Comparison of ENCODE assay signal across 16 mouse cellular contexts in the genomic region with DNA sequence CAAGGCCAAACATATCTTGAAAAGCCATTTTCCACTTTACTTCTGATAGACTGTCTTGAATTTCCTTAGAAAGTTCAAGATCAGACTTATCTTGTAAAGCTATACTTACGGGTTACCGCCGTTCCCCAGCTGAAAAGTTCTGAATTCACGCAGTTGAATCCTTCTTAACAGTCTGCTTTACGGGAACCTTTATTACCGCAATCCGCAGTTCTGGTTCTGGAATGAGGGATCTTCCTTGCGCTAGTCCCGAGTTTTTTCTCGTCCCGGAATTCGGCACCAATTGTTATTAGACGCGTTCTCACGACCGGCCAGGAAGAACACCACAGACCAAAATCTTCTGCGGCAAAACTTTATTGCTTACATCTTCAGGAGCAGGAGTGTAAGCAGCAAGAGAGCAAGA. TPM values are rescaled to one million over a fixed set of nuclear protein-coding genes. Genes with fewer than 3 reads are reported as not detected.
DNase-seq lines count a peak whose midpoint lies in the region; TF ChIP-seq lines count a peak whose summit lies in the region.
"Not testable (repeated sequence)": the region's sequence is repeated elsewhere in the genome, so short reads cannot be mapped to it uniquely, and the experiment has no call there.
"Had no signal": no experiment of that assay in that cellular context is flagged by ENCODE, and none has a peak within 500 bp of the region (broad histone marks: within the 10 kb centered on the region; RNA-seq: fewer than 3 reads in every experiment).

No protein-coding gene starts in this region.

- H3K36me3 ChIP-seq in kidney, adult 2 months (ENCODE audit: control insufficient read depth, insufficient read depth, low read length), result not testable (repeated sequence)

- H3K27ac ChIP-seq in kidney, adult 2 months (ENCODE audit: insufficient read depth, low read depth, low read length), result not testable (repeated sequence)

- WGBS in kidney, adult 2 months, result 96% methylated on average over 17 of the region's 17 CpGs

- TF ChIP-seq POLR2A in kidney, adult 2 months (IDR thresholded peaks at IDR 0.05; ENCODE audit: low read depth, low read length), result not testable (repeated sequence)

- TF ChIP-seq CTCF in kidney, adult 2 months (conservative IDR thresholded peaks at IDR 0.05; ENCODE audit: insufficient read depth, insufficient read length, low read depth, low read length), result not testable (repeated sequence)

- H3K4me3 ChIP-seq in kidney, adult 2 months (ENCODE audit: insufficient read depth, low read depth, low read length), result not testable (repeated sequence)

- H3K4me1 ChIP-seq in kidney, adult 2 months (ENCODE audit: control insufficient read depth, insufficient read depth, low read length), result not testable (repeated sequence)

- H3K27me3 ChIP-seq in kidney, adult 2 months (replicated peaks; ENCODE audit: control insufficient read depth, insufficient read depth, low read length), result not testable (repeated sequence)

- DNase-seq in adrenal gland, adult 18-20 months (ENCODE audit: low spot score in 2 of 2), result peak; percentile 49 to 60
- DNase-seq in cerebellum, postnatal 10 days, result peak; percentile 44 to 59
- peak; percentile 38 for DNase-seq in gastrocnemius, postnatal 25 days
- DNase-seq in kidney, adult 2 months, result peak; percentile 64
- DNase-seq in layer of hippocampus, postnatal 14 days (ENCODE audit: low spot score in 2 of 2), result peak; percentile 51 to 57
- DNase-seq in lung, postnatal 10 days, result peak; percentile 59
- DNase-seq in right cerebral cortex, postnatal 25 days, result peak; percentile 41
- DNase-seq in thymus, postnatal 36 days, result peak; percentile 25 to 26

RNA-seq across cellular contexts. Expression of a gene that starts 6.0 kb away (rescaled TPM):
- not detected for total RNA-seq in adrenal gland, adult 18-20 months (2021)
- total RNA-seq in gastrocnemius, postnatal 25 days (2021), result not detected
- polyA plus RNA-seq in kidney, adult 2 months (2012; rRNA removed), result not detected in 2 replicates
- total RNA-seq in layer of hippocampus, postnatal 14 days (2021), result not detected
- total RNA-seq: liver, adult 2 months; megakaryocyte, adult 5-6 weeks had no signal
- polyA plus RNA-seq: C2C12; embryonic facial prominence, embryonic 11.5 days; forebrain, embryonic 13.5 days; heart, embryonic 16.5 days; intestine, embryonic 15.5 days; liver, adult 2 months; myocyte had no signal

RNA-seq across cellular contexts. Expression of a gene that starts 21.4 kb away (rescaled TPM):
- total RNA-seq in adrenal gland, adult 18-20 months (2021), result not detected
- total RNA-seq in gastrocnemius, postnatal 25 days (2021), result not detected
- not detected in 2 replicates for polyA plus RNA-seq in kidney, adult 2 months (2012; rRNA removed)
- not detected for total RNA-seq in layer of hippocampus, postnatal 14 days (2021)
- total RNA-seq: liver, adult 2 months; megakaryocyte, adult 5-6 weeks had no signal
- polyA plus RNA-seq: C2C12; embryonic facial prominence, embryonic 11.5 days; forebrain, embryonic 13.5 days; heart, embryonic 16.5 days; intestine, embryonic 15.5 days; liver, adult 2 months; myocyte had no signal

RNA-seq across cellular contexts. Expression of a gene that starts 37.3 kb away (rescaled TPM):
- total RNA-seq in adrenal gland, adult 18-20 months (2021), result not detected
- not detected for total RNA-seq in gastrocnemius, postnatal 25 days (2021)
- polyA plus RNA-seq in kidney, adult 2 months (2012; rRNA removed), result not detected in 2 replicates
- total RNA-seq in layer of hippocampus, postnatal 14 days (2021), result not detected
- total RNA-seq: liver, adult 2 months; megakaryocyte, adult 5-6 weeks had no signal
- polyA plus RNA-seq: embryonic facial prominence, embryonic 11.5 days; forebrain, embryonic 13.5 days; heart, embryonic 16.5 days; intestine, embryonic 15.5 days; liver, adult 2 months; myocyte had no signal
